Mouse (Mus musculus): ENCODE measurements around the gene Gm49776. TPM values are rescaled to one million over a fixed set of nuclear protein-coding genes. Genes with fewer than 3 reads are reported as not detected.
A peak's percentile ranks its signal among the peaks of the same experiment; 100 is the strongest.
"Not testable (repeated sequence)": the region's sequence is repeated elsewhere in the genome, so short reads cannot be mapped to it uniquely, and the experiment has no call there.

The Gm49776 gene
- polyA plus RNA-seq, 1 experiment from 2014 or later, result 1.6 TPM

DNA sequence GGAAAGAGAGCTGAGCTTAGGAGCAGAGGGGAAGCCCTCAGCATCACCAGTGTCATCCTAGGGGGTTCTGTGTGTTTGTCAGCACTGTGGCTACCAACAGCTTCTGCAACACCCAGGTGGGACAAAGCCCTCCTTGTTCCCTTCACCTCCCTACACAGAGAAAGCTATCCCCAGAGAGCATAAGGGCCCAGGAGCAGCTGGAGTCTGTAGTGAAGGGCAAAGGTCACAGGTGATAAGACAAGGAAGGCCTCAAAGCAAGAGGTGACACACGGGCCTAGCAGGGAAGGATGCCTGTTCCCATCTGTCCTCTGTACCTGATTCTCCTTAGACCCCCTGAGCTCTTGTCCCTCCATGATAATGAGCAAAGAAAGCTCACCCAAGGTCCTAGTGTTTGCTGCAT lies 56.5 kb downstream of the Gm49776 start:
- Histone ChIP-seq H3K27me3 (ENCODE audit: control insufficient read depth, insufficient read depth, low read length) (no peaks in the 10 kb centered on the region), H3K27ac (ENCODE audit: low read depth, low read length) (no peak overlapping the region), H3K9ac (ENCODE audit: low read depth, low read length) (no peak overlapping the region), H3K4me1 (replicated peaks; ENCODE audit: control insufficient read depth, insufficient read depth, low read length) (0 out of 2 replicates have a peak, but pooled peaks cover 4% of the 10 kb centered on the region), H3K36me3 (ENCODE audit: control insufficient read depth, insufficient read depth, low read length) (no peaks in the 10 kb centered on the region), H3K4me2 (replicated peaks; ENCODE audit: low read depth, low read length) (no peak overlapping the region), H3K4me3 (ENCODE audit: low read depth, low read length) (no peak overlapping the region), H3K9me3 (ENCODE audit: control insufficient read depth, low read length) (no peaks in the 10 kb centered on the region)
- DNase-seq (ENCODE audit: low spot score) (no peak), ATAC-seq (ENCODE audit: low FRiP score) (no peak)
- WGBS, result 54% methylated on average over 1 of the region's 1 CpGs

DNA sequence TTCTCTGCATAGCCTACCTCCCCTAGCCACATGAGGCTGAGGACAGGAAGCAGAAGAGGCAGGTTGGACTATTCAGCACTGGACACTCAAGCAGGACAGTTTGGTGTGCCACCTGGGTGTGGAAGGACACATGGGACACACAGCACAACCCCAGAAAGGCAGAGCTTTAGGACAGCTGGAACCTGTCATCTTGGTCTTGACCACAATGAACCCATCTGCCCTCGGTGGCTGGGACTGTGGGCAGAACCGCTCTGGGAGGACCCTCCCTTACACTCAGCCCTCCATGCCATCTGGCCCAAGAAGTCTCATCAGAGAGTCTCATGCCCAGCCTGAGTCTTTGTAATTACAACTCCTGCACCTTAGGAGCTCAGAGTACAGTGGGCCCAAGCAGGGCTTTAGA lies 58.1 kb downstream of the Gm49776 start:
- Histone ChIP-seq H3K4me3 (ENCODE audit: low read depth, low read length) (no peak overlapping the region), H3K4me1 (replicated peaks; ENCODE audit: control insufficient read depth, insufficient read depth, low read length) (peaks cover 5% of the 10 kb centered on the region; the same call in 1 of the 2 replicates), H3K9me3 (ENCODE audit: control insufficient read depth, low read length) (no peaks in the 10 kb centered on the region), H3K27ac (ENCODE audit: low read depth, low read length) (no peak overlapping the region), H3K4me2 (replicated peaks; ENCODE audit: low read depth, low read length) (no peak overlapping the region), H3K27me3 (ENCODE audit: control insufficient read depth, insufficient read depth, low read length) (no peaks in the 10 kb centered on the region), H3K9ac (ENCODE audit: low read depth, low read length) (no peak overlapping the region), H3K36me3 (ENCODE audit: control insufficient read depth, insufficient read depth, low read length) (no peaks in the 10 kb centered on the region)
- DNase-seq (ENCODE audit: low spot score), result no peak
- 65% methylated on average over 2 of the region's 2 CpGs for WGBS
- ATAC-seq (ENCODE audit: low FRiP score), result no peak

DNA sequence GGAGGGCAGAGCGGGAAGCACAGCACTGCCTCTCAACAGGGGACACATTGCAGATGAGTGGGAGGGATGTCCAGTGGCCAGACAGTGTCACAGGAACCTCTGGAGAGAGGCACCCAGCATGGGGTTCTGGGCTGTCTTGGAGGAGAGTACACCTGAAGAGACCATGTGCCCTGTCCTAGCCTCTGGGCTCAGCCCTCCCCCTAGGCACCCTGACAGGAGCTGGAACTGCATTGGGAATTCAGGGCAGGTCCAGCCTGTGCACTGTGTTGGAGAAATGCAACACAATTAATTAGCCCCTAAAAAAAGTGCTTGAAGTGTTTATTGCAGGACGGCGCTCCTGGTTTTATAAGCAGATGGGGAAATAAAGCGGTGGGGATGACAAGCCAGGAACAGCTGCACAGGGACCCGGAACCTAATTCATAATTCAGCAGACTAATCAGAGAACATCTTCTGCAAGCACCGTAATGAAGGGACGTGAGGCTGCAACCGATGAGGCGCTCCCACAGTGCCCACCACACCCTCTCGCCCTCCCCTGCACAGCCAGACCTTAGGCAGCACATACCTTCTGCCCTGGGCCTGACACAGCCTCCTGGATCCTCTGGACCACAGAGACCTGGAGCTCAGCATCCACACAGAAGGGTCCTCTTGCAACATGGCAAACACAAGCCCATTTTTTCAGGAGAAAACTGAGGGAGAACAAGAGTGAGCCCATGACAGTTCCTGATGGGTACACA lies 59.6 kb downstream of the Gm49776 start:
- H3K4me2 ChIP-seq (replicated peaks; ENCODE audit: low read depth, low read length), result no peak overlapping the region
- no peaks in the 10 kb centered on the region for H3K36me3 ChIP-seq (ENCODE audit: control insufficient read depth, insufficient read depth, low read length)
- H3K9ac ChIP-seq (ENCODE audit: low read depth, low read length), result no peak overlapping the region
- H3K27ac ChIP-seq (ENCODE audit: low read depth, low read length), result no peak overlapping the region
- ATAC-seq (ENCODE audit: low FRiP score) (peak; percentile 39; the same call in 1 of the 2 replicates), DNase-seq (ENCODE audit: low spot score) (no peak)
- H3K4me1 ChIP-seq (replicated peaks; ENCODE audit: control insufficient read depth, insufficient read depth, low read length), result peaks cover 9% of the 10 kb centered on the region; the same call in 1 of the 2 replicates
- H3K9me3 ChIP-seq (ENCODE audit: control insufficient read depth, low read length), result no peaks in the 10 kb centered on the region
- H3K4me3 ChIP-seq (ENCODE audit: low read depth, low read length), result no peak overlapping the region
- H3K27me3 ChIP-seq (ENCODE audit: control insufficient read depth, insufficient read depth, low read length), result no peaks in the 10 kb centered on the region
- 73% methylated on average over 10 of the region's 10 CpGs for WGBS

DNA sequence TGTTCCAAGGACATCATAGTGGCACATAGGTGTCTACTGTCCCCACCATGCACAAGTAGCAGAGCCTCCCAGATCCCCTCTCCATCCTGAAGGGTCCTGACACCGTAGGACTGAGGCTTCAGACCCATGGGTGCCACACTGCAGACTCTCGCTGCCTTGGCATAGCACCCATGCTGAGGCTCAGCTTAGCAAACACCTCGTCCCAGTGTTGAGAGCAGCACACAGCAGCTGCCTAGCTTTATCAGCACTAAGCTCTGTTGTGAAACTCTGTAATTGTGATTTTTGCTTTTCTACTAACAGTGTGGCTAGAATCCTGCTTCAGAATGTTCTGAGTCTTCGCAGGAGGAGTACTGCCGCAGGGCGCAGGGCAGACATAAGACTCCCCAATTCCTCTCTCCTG lies 60.2 kb downstream of the Gm49776 start:
- no peak overlapping the region for H3K9ac ChIP-seq (ENCODE audit: low read depth, low read length)
- H3K4me3 ChIP-seq (ENCODE audit: low read depth, low read length), result no peak overlapping the region
- no peaks in the 10 kb centered on the region for H3K36me3 ChIP-seq (ENCODE audit: control insufficient read depth, insufficient read depth, low read length)
- no peaks in the 10 kb centered on the region for H3K27me3 ChIP-seq (ENCODE audit: control insufficient read depth, insufficient read depth, low read length)
- H3K4me2 ChIP-seq (replicated peaks; ENCODE audit: low read depth, low read length), result no peak overlapping the region
- H3K9me3 ChIP-seq (ENCODE audit: control insufficient read depth, low read length), result no peaks in the 10 kb centered on the region
- no peak overlapping the region for H3K27ac ChIP-seq (ENCODE audit: low read depth, low read length)
- 79% methylated on average over 6 of the region's 6 CpGs for WGBS
- no peak for ATAC-seq (ENCODE audit: low FRiP score)
- DNase-seq (ENCODE audit: low spot score), result no peak
- H3K4me1 ChIP-seq (replicated peaks; ENCODE audit: control insufficient read depth, insufficient read depth, low read length), result peaks cover 9% of the 10 kb centered on the region; the same call in 1 of the 2 replicates

DNA sequence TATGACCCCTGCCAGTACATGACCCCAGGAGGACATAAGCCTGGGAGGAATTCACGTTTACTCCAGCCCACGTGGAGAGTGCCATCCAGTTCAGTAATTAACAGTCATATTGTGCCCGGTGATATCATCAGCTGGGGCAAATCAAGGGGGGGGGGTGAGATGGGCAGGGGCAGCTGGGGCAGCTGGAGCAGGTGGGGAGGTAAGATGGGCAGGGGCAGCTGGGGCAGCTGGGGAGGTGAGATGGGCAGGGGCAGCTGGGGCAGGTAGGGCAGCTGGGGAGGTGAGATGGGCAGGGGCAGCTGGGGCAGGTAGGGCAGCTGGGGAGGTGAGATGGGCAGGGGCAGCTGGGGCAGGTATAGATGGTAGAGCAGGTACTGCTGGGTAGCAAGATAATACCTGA lies 62.6 kb downstream of the Gm49776 start:
- not testable (repeated sequence) for H3K27me3 ChIP-seq (ENCODE audit: control insufficient read depth, insufficient read depth, low read length); H3K4me2 ChIP-seq (replicated peaks; ENCODE audit: low read depth, low read length); H3K27ac ChIP-seq (ENCODE audit: low read depth, low read length); ATAC-seq (ENCODE audit: low FRiP score); H3K4me3 ChIP-seq (ENCODE audit: low read depth, low read length); H3K36me3 ChIP-seq (ENCODE audit: control insufficient read depth, insufficient read depth, low read length); H3K4me1 ChIP-seq (replicated peaks; ENCODE audit: control insufficient read depth, insufficient read depth, low read length); DNase-seq (ENCODE audit: low spot score); H3K9ac ChIP-seq (ENCODE audit: low read depth, low read length); H3K9me3 ChIP-seq (ENCODE audit: control insufficient read depth, low read length)
- WGBS, result 47% methylated on average over 3 of the region's 3 CpGs

MicroRNAs encoded within 50 kb of the gene (microRNA counts, 519-probe panel; counts per million panel counts)
- microRNA mmu-miR-1306, result not detected

Other genes with a start within 250 kb of the Gm49776 start
- gene Dgcr6, start 205.5 kb downstream of the Gm49776 start, polyA plus RNA-seq (2014; fragmentation: Nextera tagmentation; extraction: Ambion mirVana), result 128 and 130 TPM in 2 replicates
- 7.8 and 8.3 TPM in 2 replicates for gene Prodh, start 168.1 kb downstream of the Gm49776 start, polyA plus RNA-seq (2014; fragmentation: Nextera tagmentation; extraction: Ambion mirVana)
- 3.3 and 3.4 TPM in 2 replicates for gene Rtn4r, start 130.7 kb downstream of the Gm49776 start, polyA plus RNA-seq (2014; fragmentation: Nextera tagmentation; extraction: Ambion mirVana)
- gene Ccdc188, start 40.4 kb downstream of the Gm49776 start, polyA plus RNA-seq (2014; fragmentation: Nextera tagmentation; extraction: Ambion mirVana), result not detected in 2 replicates
- 7.5 and 8.3 TPM in 2 replicates for gene Zdhhc8, start 23.2 kb downstream of the Gm49776 start, polyA plus RNA-seq (2014; fragmentation: Nextera tagmentation; extraction: Ambion mirVana)
- 77.0 and 85.0 TPM in 2 replicates for gene Trmt2a, start 9.6 kb downstream of the Gm49776 start, polyA plus RNA-seq (2014; fragmentation: Nextera tagmentation; extraction: Ambion mirVana)
- 1,115 and 1,160 TPM in 2 replicates for gene Ranbp1, start 9.6 kb downstream of the Gm49776 start, polyA plus RNA-seq (2014; fragmentation: Nextera tagmentation; extraction: Ambion mirVana)
- gene Dgcr8, start 30.9 kb upstream of the Gm49776 start, polyA plus RNA-seq (2014; fragmentation: Nextera tagmentation; extraction: Ambion mirVana), result 36.3 and 36.7 TPM in 2 replicates
- gene Tango2, start 89.8 kb upstream of the Gm49776 start, polyA plus RNA-seq (2014; fragmentation: Nextera tagmentation; extraction: Ambion mirVana), result 51.3 and 54.0 TPM in 2 replicates
- 59.2 and 62.0 TPM in 2 replicates for gene Arvcf, start 89.9 kb upstream of the Gm49776 start, polyA plus RNA-seq (2014; fragmentation: Nextera tagmentation; extraction: Ambion mirVana)
- 22.2 and 23.8 TPM in 2 replicates for gene Txnrd2, start 168.1 kb upstream of the Gm49776 start, polyA plus RNA-seq (2014; fragmentation: Nextera tagmentation; extraction: Ambion mirVana)
- gene Comt, start 168.5 kb upstream of the Gm49776 start, polyA plus RNA-seq (2014; fragmentation: Nextera tagmentation; extraction: Ambion mirVana), result 49.6 and 53.9 TPM in 2 replicates
- 13.0 and 14.9 TPM in 2 replicates for gene Gnb1l, start 240.4 kb upstream of the Gm49776 start, polyA plus RNA-seq (2014; fragmentation: Nextera tagmentation; extraction: Ambion mirVana)
- 1.8 and 3.0 TPM in 2 replicates for gene Rtl10, start 240.6 kb upstream of the Gm49776 start, polyA plus RNA-seq (2014; fragmentation: Nextera tagmentation; extraction: Ambion mirVana)

Data from hindbrain, embryonic 11.5 days (tissue).